Mouse (Mus musculus): ENCODE data around the gene Lcp2. TPM values are rescaled to one million over a fixed set of nuclear protein-coding genes. Genes with fewer than 3 reads are reported as not detected.
"Not testable (repeated sequence)": the region's sequence is repeated elsewhere in the genome, so short reads cannot be mapped to it uniquely, and the experiment has no call there.

Lcp2 gene
- polyA plus RNA-seq, 1 experiment from 2014 or later, result 2.0 TPM

DNA sequence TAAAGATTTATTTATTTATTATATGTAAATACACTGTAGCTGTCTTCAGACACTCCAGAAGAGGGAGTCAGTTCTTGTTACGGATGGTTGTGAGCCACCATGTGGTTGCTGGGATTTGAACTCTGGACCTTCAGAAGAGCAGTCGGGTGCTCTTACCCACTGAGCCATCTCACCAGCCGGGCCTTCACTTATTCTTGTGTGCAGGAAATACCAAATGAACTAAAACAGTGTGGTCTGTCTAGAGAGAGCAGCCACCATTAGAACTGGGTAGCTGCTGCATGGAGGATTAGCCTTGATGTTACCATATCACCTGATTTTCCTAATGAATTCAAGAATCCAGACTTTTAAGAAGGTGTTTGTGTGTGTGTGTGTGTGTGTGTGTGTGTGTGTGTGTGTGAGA, 79.0 kb downstream of the Lcp2 start:
- not testable (repeated sequence) for H3K36me3 ChIP-seq (replicated peaks; ENCODE audit: control insufficient read depth, insufficient read depth); H3K9ac ChIP-seq; H3K9me3 ChIP-seq (ENCODE audit: control insufficient read depth, low read length); H3K4me1 ChIP-seq (replicated peaks; ENCODE audit: control insufficient read depth, insufficient read depth, low read length); H3K4me2 ChIP-seq (replicated peaks); H3K27ac ChIP-seq; H3K27me3 ChIP-seq (ENCODE audit: control insufficient read depth, insufficient read depth, low read length); ATAC-seq (ENCODE audit: low FRiP score); DNase-seq (ENCODE audit: low spot score); H3K4me3 ChIP-seq (replicated peaks; ENCODE audit: low read length)
- 96% methylated on average over 3 of the region's 3 CpGs for WGBS

DNA sequence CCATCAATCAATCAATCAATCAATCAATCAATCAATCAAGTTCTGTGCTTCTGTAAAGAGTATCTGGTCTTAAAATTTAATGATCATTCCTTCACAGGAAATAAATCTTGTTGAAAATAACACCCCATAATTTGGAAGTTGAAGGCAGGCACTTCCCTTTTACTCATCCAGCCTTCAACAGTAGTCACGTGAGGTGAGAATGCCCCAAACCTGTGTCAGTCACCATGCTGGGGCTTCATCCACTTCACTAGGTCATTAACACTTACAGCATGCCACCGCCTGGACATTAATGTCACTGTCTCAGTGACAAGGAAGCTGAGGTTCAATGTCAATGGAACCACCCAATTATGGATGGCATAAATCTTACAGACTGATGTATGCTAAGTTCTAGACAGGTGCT, 81.7 kb downstream of the Lcp2 start:
- 87% methylated on average over 2 of the region's 2 CpGs for WGBS
- H3K4me2 ChIP-seq (replicated peaks), result no peak overlapping the region
- H3K4me3 ChIP-seq (replicated peaks; ENCODE audit: low read length), result no peak overlapping the region
- H3K9me3 ChIP-seq (ENCODE audit: control insufficient read depth, low read length), result no peaks in the 10 kb centered on the region
- H3K27me3 ChIP-seq (ENCODE audit: control insufficient read depth, insufficient read depth, low read length), result no peaks in the 10 kb centered on the region
- H3K36me3 ChIP-seq (replicated peaks; ENCODE audit: control insufficient read depth, insufficient read depth), result no peaks in the 10 kb centered on the region
- H3K9ac ChIP-seq, result no peak overlapping the region
- no peak for DNase-seq (ENCODE audit: low spot score)
- H3K27ac ChIP-seq, result no peak overlapping the region
- ATAC-seq (ENCODE audit: low FRiP score), result no peak
- H3K4me1 ChIP-seq (replicated peaks; ENCODE audit: control insufficient read depth, insufficient read depth, low read length), result no peaks in the 10 kb centered on the region

DNA sequence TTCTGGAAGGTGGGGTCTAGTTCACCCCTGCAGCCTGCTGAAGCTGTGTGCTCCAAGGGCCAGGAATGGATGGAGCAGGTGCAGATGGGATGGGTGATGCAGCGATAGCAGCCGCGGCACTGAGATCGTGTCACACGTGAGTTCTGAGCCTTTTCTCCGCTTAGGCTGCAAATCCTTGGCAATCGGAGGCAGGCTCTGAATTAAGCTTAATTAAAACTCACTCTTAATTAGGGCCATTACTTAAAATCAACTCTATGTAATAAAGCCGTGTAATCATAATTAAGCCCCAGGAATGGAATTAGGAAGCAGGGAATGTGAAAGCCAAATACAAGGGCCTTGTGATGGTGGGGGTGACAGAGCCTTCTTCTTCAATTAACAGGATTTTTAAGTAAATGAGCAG, 92.6 kb downstream of the Lcp2 start:
- Histone ChIP-seq H3K9ac (no peak overlapping the region), H3K4me1 (replicated peaks; ENCODE audit: control insufficient read depth, insufficient read depth, low read length) (no peaks in the 10 kb centered on the region), H3K9me3 (ENCODE audit: control insufficient read depth, low read length) (no peaks in the 10 kb centered on the region), H3K4me3 (replicated peaks; ENCODE audit: low read length) (no peak overlapping the region), H3K4me2 (replicated peaks) (no peak overlapping the region), H3K27ac (no peak overlapping the region), H3K27me3 (ENCODE audit: control insufficient read depth, insufficient read depth, low read length) (no peaks in the 10 kb centered on the region), H3K36me3 (replicated peaks; ENCODE audit: control insufficient read depth, insufficient read depth) (no peaks in the 10 kb centered on the region)
- ATAC-seq (ENCODE audit: low FRiP score), result peak; percentile 57; the same call in 1 of the 2 replicates
- peak; percentile 38 for DNase-seq (ENCODE audit: low spot score)
- 75% methylated on average over 8 of the region's 8 CpGs for WGBS

Other genes starting within 250 kb of the Lcp2 start
- gene Kcnmb1, start 83.9 kb upstream of the Lcp2 start, polyA plus RNA-seq (2014; fragmentation: Nextera tagmentation; extraction: Ambion mirVana), result 0.18 and 0.25 TPM in 2 replicates
- 110 and 126 TPM in 2 replicates for gene Kcnip1, start 53.8 kb upstream of the Lcp2 start, polyA plus RNA-seq (2014; fragmentation: Nextera tagmentation; extraction: Ambion mirVana)
- gene 4930469K13Rik, start 51.6 kb downstream of the Lcp2 start, polyA plus RNA-seq (2014; fragmentation: Nextera tagmentation; extraction: Ambion mirVana), result 10.7 and 16.5 TPM in 2 replicates
- not detected in 2 replicates for gene Foxi1, start 161.2 kb downstream of the Lcp2 start, polyA plus RNA-seq (2014; fragmentation: Nextera tagmentation; extraction: Ambion mirVana)